Mouse (Mus musculus): ENCODE results near the gene Wdr24. TPM values are rescaled to one million over a fixed set of nuclear protein-coding genes. Genes with fewer than 3 reads are reported as not detected.

Gene Wdr24
- total and polyA plus RNA-seq, 2 experiments from 2014 or later = 22.6 to 39.7 TPM

GRCm38 (mm10) chr17:25794197-25794596 is 29.2 kb upstream of the Wdr24 start:
- Histone ChIP-seq H3K4me2 (ENCODE audit: low read depth, low read length) (peak overlapping the region; percentile 75), H3K4me1 (ENCODE audit: insufficient read depth, low read length) (peaks cover 19% of the 10 kb centered on the region; the same call in 1 of the 2 replicates), H3K9me3 (ENCODE audit: low read length) (no peaks in the 10 kb centered on the region), H3K27ac (peak overlapping the region; percentile 94), H3K27me3 (ENCODE audit: insufficient read depth, low read length) (no peaks in the 10 kb centered on the region), H3K4me3 (ENCODE audit: low read length) (no peak overlapping the region), H3K36me3 (ENCODE audit: insufficient read depth, low read length) (peaks cover 4% of the 10 kb centered on the region; the same call in 1 of the 2 replicates), H3K9ac (replicated peaks; ENCODE audit: low read length) (0 out of 2 replicates have a peak overlapping the region, but pooled peaks have one; percentile 3)
- TF ChIP-seq CTCF (IDR thresholded peaks at IDR 0.05; ENCODE audit: low read depth) = no peak
- ATAC-seq = no peak
- WGBS = 16% methylated on average over 13 of the region's 13 CpGs
- DNase-seq (ENCODE audit: low spot score) = peak; percentile 55

GRCm38 (mm10) chr17:25794998-25795397 is 28.4 kb upstream of the Wdr24 start:
- Histone ChIP-seq H3K9me3 (ENCODE audit: low read length) (no peaks in the 10 kb centered on the region), H3K27me3 (ENCODE audit: insufficient read depth, low read length) (no peaks in the 10 kb centered on the region), H3K36me3 (ENCODE audit: insufficient read depth, low read length) (no peaks in the 10 kb centered on the region), H3K4me1 (ENCODE audit: insufficient read depth, low read length) (peaks cover 19% of the 10 kb centered on the region; the same call in 1 of the 2 replicates), H3K27ac (peak overlapping the region; percentile 94), H3K4me2 (ENCODE audit: low read depth, low read length) (peak overlapping the region; percentile 75), H3K4me3 (ENCODE audit: low read length) (peak overlapping the region; percentile 14; the same call in 1 of the 2 replicates), H3K9ac (replicated peaks; ENCODE audit: low read length) (peak overlapping the region; percentile 28)
- ATAC-seq (no peak), DNase-seq (ENCODE audit: low spot score) (no peak)
- WGBS = 37% methylated on average over 17 of the region's 17 CpGs
- no peak for TF ChIP-seq CTCF (IDR thresholded peaks at IDR 0.05; ENCODE audit: low read depth)

GRCm38 (mm10) chr17:25795609-25796092 is 27.8 kb upstream of the Wdr24 start, which contains the start of gene AC134908.4:
Gene AC134908.4 (minus strand): TSS chr17:25795659.
- 8% methylated on average over 6 of the region's 6 CpGs for WGBS
- Histone ChIP-seq H3K9me3 (ENCODE audit: low read length) (no peaks in the 10 kb centered on the region), H3K9ac (replicated peaks; ENCODE audit: low read length) (peak within 1 kb of the TSS; percentile 60), H3K27me3 (ENCODE audit: insufficient read depth, low read length) (no peaks in the 10 kb centered on the region), H3K4me3 (ENCODE audit: low read length) (peak within 1 kb of the TSS; percentile 58), H3K36me3 (ENCODE audit: insufficient read depth, low read length) (no peaks in the 10 kb centered on the region), H3K27ac (peak within 1 kb of the TSS; percentile 94), H3K4me1 (ENCODE audit: insufficient read depth, low read length) (peaks cover 19% of the 10 kb centered on the region; the same call in 1 of the 2 replicates), H3K4me2 (ENCODE audit: low read depth, low read length) (peak within 1 kb of the TSS; percentile 75)
- TF ChIP-seq CTCF (IDR thresholded peaks at IDR 0.05; ENCODE audit: low read depth) = no peak
- ATAC-seq (peak; percentile 70), DNase-seq (ENCODE audit: low spot score) (peak; percentile 79)

- H3K4me2 ChIP-seq (ENCODE audit: low read depth, low read length) = peak overlapping the region; percentile 75
- no peaks in the 10 kb centered on the region for H3K36me3 ChIP-seq (ENCODE audit: insufficient read depth, low read length)
- peak overlapping the region; percentile 60 for H3K9ac ChIP-seq (replicated peaks; ENCODE audit: low read length)
- H3K4me3 ChIP-seq (ENCODE audit: low read length) = peak overlapping the region; percentile 58
- H3K9me3 ChIP-seq (ENCODE audit: low read length) = no peaks in the 10 kb centered on the region
- DNase-seq (ENCODE audit: low spot score) (peak; percentile 34), ATAC-seq (no peak)
- WGBS = 3% methylated on average over 37 of the region's 37 CpGs
- peak overlapping the region; percentile 79 for H3K27ac ChIP-seq
- peaks cover 19% of the 10 kb centered on the region; the same call in 1 of the 2 replicates for H3K4me1 ChIP-seq (ENCODE audit: insufficient read depth, low read length)
- no peaks in the 10 kb centered on the region for H3K27me3 ChIP-seq (ENCODE audit: insufficient read depth, low read length)
- TF ChIP-seq CTCF (IDR thresholded peaks at IDR 0.05; ENCODE audit: low read depth) = no peak
Observed at GRCm38 (mm10) chr17:25796211-25796771, 27.1 kb upstream of the Wdr24 start.

GRCm38 (mm10) chr17:25796951-25797369 is 26.5 kb upstream of the Wdr24 start, which contains the start of gene Metrn:
Gene Metrn (minus strand): TSS chr17:25797136.
- TF ChIP-seq CTCF (IDR thresholded peaks at IDR 0.05; ENCODE audit: low read depth) = no peak
- 1% methylated on average over 35 of the region's 35 CpGs for WGBS

GRCm38 (mm10) chr17:25801029-25801428 is 22.4 kb upstream of the Wdr24 start:
- H3K4me1 ChIP-seq (ENCODE audit: insufficient read depth, low read length) = peaks cover 20% of the 10 kb centered on the region; the same call in 1 of the 2 replicates
- no peaks in the 10 kb centered on the region for H3K9me3 ChIP-seq (ENCODE audit: low read length)
- no peak overlapping the region for H3K4me2 ChIP-seq (ENCODE audit: low read depth, low read length)
- ATAC-seq (peak; percentile 38), DNase-seq (ENCODE audit: low spot score) (peak; percentile 86)
- no peak overlapping the region for H3K4me3 ChIP-seq (ENCODE audit: low read length)
- WGBS = 6% methylated on average over 6 of the region's 6 CpGs
- no peak overlapping the region for H3K9ac ChIP-seq (replicated peaks; ENCODE audit: low read length)
- peak; percentile 86 for TF ChIP-seq CTCF (IDR thresholded peaks at IDR 0.05; ENCODE audit: low read depth)
- H3K27ac ChIP-seq = no peak overlapping the region
- no peaks in the 10 kb centered on the region for H3K36me3 ChIP-seq (ENCODE audit: insufficient read depth, low read length)
- no peaks in the 10 kb centered on the region for H3K27me3 ChIP-seq (ENCODE audit: insufficient read depth, low read length)

More at GRCm38 (mm10) chr17:25796951-25797369, 26.5 kb upstream of the Wdr24 start, which contains the start of gene Metrn:
- H3K27me3 ChIP-seq (ENCODE audit: insufficient read depth, low read length) = no peaks in the 10 kb centered on the region
- DNase-seq (ENCODE audit: low spot score) (peak; percentile 88), ATAC-seq (peak; percentile 75)
- peak within 1 kb of the TSS; percentile 79 for H3K27ac ChIP-seq
- peak within 1 kb of the TSS; percentile 75 for H3K4me2 ChIP-seq (ENCODE audit: low read depth, low read length)
- peak within 1 kb of the TSS; percentile 58 for H3K4me3 ChIP-seq (ENCODE audit: low read length)
- no peaks in the 10 kb centered on the region for H3K9me3 ChIP-seq (ENCODE audit: low read length)
- peaks cover 19% of the 10 kb centered on the region; the same call in 1 of the 2 replicates for H3K4me1 ChIP-seq (ENCODE audit: insufficient read depth, low read length)
- H3K9ac ChIP-seq (replicated peaks; ENCODE audit: low read length) = peak within 1 kb of the TSS; percentile 60
- no peaks in the 10 kb centered on the region for H3K36me3 ChIP-seq (ENCODE audit: insufficient read depth, low read length)
